Mouse (Mus musculus) MEL (cell line): ENCODE results near the gene 2310033P09Rik. TPM values are rescaled to one million over a fixed set of nuclear protein-coding genes. Genes with fewer than 3 reads are reported as not detected.

ENCODE experiments used
- DNase-seq: peaks from one replicate; pipeline ENCODE4 v3.0.0; 2011; ENCODE audit warnings: low read depth, low spot score
- H3K27ac ChIP-seq: 2 replicates; pipeline ENCODE4 v1.5.1; 2012; ENCODE audit warnings: low read depth, mild to moderate bottlenecking, control low read depth, low read length, moderate library complexity; ENCODE audit not compliant: control insufficient read depth
- H3K27me3 ChIP-seq, 2 experiments: fragments of 150-350 bp in 1 of 2; sonication (generic) in 1 of 2; 2 replicates each; pipeline ENCODE4 v1.6.1; 2012; ENCODE audit warnings: low read length in 2 of 2, mild to moderate bottlenecking in 2 of 2, improper control_type of control experiment in 1 of 2, moderate library complexity in 1 of 2; ENCODE audit not compliant: insufficient read depth in 2 of 2, control insufficient read depth in 1 of 2
- H3K36me3 ChIP-seq, 2 experiments: 2 replicates each; pipeline ENCODE4 v1.6.1; 2012 to 2014; ENCODE audit warnings: low read length in 2 of 2, improper control_type of control experiment in 1 of 2, inconsistent platforms in 1 of 2, mild to moderate bottlenecking in 1 of 2; ENCODE audit not compliant: insufficient read depth in 2 of 2, control insufficient read depth in 1 of 2
- H3K4me1 ChIP-seq, 2 experiments: fragments of 150-350 bp in 1 of 2; sonication (generic) in 1 of 2; 2 replicates each; pipeline ENCODE4 v1.6.1; 2012; ENCODE audit warnings: low read length in 2 of 2, improper control_type of control experiment in 1 of 2, mild to moderate bottlenecking in 1 of 2; ENCODE audit not compliant: insufficient read depth in 2 of 2, control insufficient read depth in 1 of 2
- H3K4me3 ChIP-seq, 2 experiments: fragments of 150-350 bp in 1 of 2; sonication (generic) in 1 of 2; 2 replicates each; pipeline ENCODE4 v1.5.1; 2012; ENCODE audit warnings: low read depth in 2 of 2, low read length in 2 of 2, mild to moderate bottlenecking in 2 of 2, moderate library complexity in 2 of 2, control low read depth in 1 of 2, improper control_type of control experiment in 1 of 2; ENCODE audit not compliant: control insufficient read depth in 1 of 2, insufficient read depth in 1 of 2
- H3K79me2 ChIP-seq: 2 replicates; pipeline ENCODE4 v1.6.1; 2012; ENCODE audit warnings: mild to moderate bottlenecking, low read length, moderate library complexity; ENCODE audit not compliant: control insufficient read depth, poor library complexity, insufficient read depth
- H3K9ac ChIP-seq: 2 replicates; pipeline ENCODE4 v1.6.1; 2012; ENCODE audit warnings: low read depth, mild to moderate bottlenecking, control low read depth, low read length, moderate library complexity; ENCODE audit not compliant: control insufficient read depth, poor library complexity, severe bottlenecking
- H3K9me3 ChIP-seq: fragments of 150-350 bp; sonication (generic); replicated peaks from 2 replicates; pipeline ENCODE4 v1.6.1; 2012; ENCODE audit warnings: mild to moderate bottlenecking, low read length, improper control_type of control experiment, moderate library complexity; ENCODE audit not compliant: insufficient read depth
- BHLHE40 ChIP-seq: IDR thresholded peaks from 2 replicates; pipeline ENCODE4 v1.6.1; 2012; ENCODE audit warnings: low read depth, mild to moderate bottlenecking, inconsistent platforms, low read length, improper control_type of control experiment, borderline replicate concordance
- CHD2 ChIP-seq: IDR thresholded peaks from 2 replicates; pipeline ENCODE4 v1.6.1; 2011; ENCODE audit warnings: low read length, improper control_type of control experiment
- E2F4 ChIP-seq: IDR thresholded peaks from 2 replicates; pipeline ENCODE4 v1.6.1; 2011; ENCODE audit warnings: low read depth, low read length, improper control_type of control experiment, borderline replicate concordance
- ELF1 ChIP-seq: IDR thresholded peaks from 2 replicates; pipeline ENCODE4 v1.6.1; 2014; ENCODE audit warnings: low read depth, mild to moderate bottlenecking, inconsistent platforms, low read length, improper control_type of control experiment, moderate library complexity
- ETS1 ChIP-seq: IDR thresholded peaks from 2 replicates; pipeline ENCODE4 v1.6.1; 2012; ENCODE audit warnings: low read depth, mild to moderate bottlenecking, inconsistent platforms, low read length, improper control_type of control experiment, moderate library complexity
- GABPA ChIP-seq: IDR thresholded peaks from 2 replicates; pipeline ENCODE4 v1.6.1; 2012; ENCODE audit warnings: low read depth, mild to moderate bottlenecking, inconsistent platforms, low read length, improper control_type of control experiment, moderate library complexity
- HCFC1 ChIP-seq: IDR thresholded peaks from 2 replicates; pipeline ENCODE4 v1.6.1; 2012; ENCODE audit warnings: low read depth, mild to moderate bottlenecking, inconsistent platforms, low read length, improper control_type of control experiment, moderate library complexity
- KAT2A ChIP-seq: conservative IDR thresholded peaks from 2 replicates; pipeline ENCODE4 v1.6.1; 2012; ENCODE audit warnings: low read depth, low read length, improper control_type of control experiment, inconsistent platforms
- MAX ChIP-seq: IDR thresholded peaks from 2 replicates; pipeline ENCODE4 v1.6.1; 2011; ENCODE audit warnings: low read length, improper control_type of control experiment
- MAZ ChIP-seq: IDR thresholded peaks from 2 replicates; pipeline ENCODE4 v1.6.1; 2012; ENCODE audit warnings: low read depth, mild to moderate bottlenecking, inconsistent platforms, low read length, improper control_type of control experiment
- MXI1 ChIP-seq: IDR thresholded peaks from 2 replicates; pipeline ENCODE4 v1.6.1; 2011; ENCODE audit warnings: mild to moderate bottlenecking, low read depth, low read length, improper control_type of control experiment
- MYB ChIP-seq: IDR thresholded peaks from 2 replicates; pipeline ENCODE4 v1.6.1; 2011; ENCODE audit warnings: mild to moderate bottlenecking, low read depth, low read length, improper control_type of control experiment
- MYC ChIP-seq: IDR thresholded peaks from 2 replicates; pipeline ENCODE4 v1.6.1; 2011; ENCODE audit warnings: low read depth, mild to moderate bottlenecking, low read length, improper control_type of control experiment, moderate library complexity
- NELFE ChIP-seq: IDR thresholded peaks from 2 replicates; pipeline ENCODE4 v1.6.1; 2011; ENCODE audit warnings: low read depth, low read length, improper control_type of control experiment
- NRF1 ChIP-seq: IDR thresholded peaks from 2 replicates; pipeline ENCODE4 v1.6.1; 2014; ENCODE audit warnings: low read depth, mild to moderate bottlenecking, inconsistent platforms, low read length, improper control_type of control experiment, moderate library complexity; ENCODE audit not compliant: poor library complexity, insufficient read depth, severe bottlenecking
- POLR2A ChIP-seq, 2 experiments: IDR thresholded peaks; 2 replicates each; pipeline ENCODE4 v1.6.1; 2011 to 2012; ENCODE audit warnings: low read length in 2 of 2, mild to moderate bottlenecking in 2 of 2, control low read depth in 1 of 2, improper control_type of control experiment in 1 of 2, low read depth in 1 of 2, moderate library complexity in 1 of 2; ENCODE audit not compliant: control insufficient read depth in 1 of 2, insufficient read depth in 1 of 2, poor library complexity in 1 of 2
- POLR2AphosphoS2 ChIP-seq: IDR thresholded peaks from 2 replicates; pipeline ENCODE4 v1.6.1; 2011; ENCODE audit warnings: low read length, improper control_type of control experiment
- POLR2AphosphoS5 ChIP-seq: IDR thresholded peaks from 2 replicates; pipeline ENCODE4 v1.6.1; 2012; ENCODE audit warnings: low read depth, borderline replicate concordance, mild to moderate bottlenecking, inconsistent platforms, low read length, moderate library complexity, mixed read lengths
- RCOR1 ChIP-seq: IDR thresholded peaks from 2 replicates; pipeline ENCODE4 v1.6.1; 2012; ENCODE audit warnings: low read depth, mild to moderate bottlenecking, inconsistent platforms, low read length, improper control_type of control experiment
- SIN3A ChIP-seq: IDR thresholded peaks from 2 replicates; pipeline ENCODE4 v1.6.1; 2012; ENCODE audit warnings: low read length, improper control_type of control experiment, inconsistent platforms
- SMC3 ChIP-seq: IDR thresholded peaks from 2 replicates; pipeline ENCODE4 v1.6.1; 2011; ENCODE audit warnings: low read depth, low read length, improper control_type of control experiment
- TAL1 ChIP-seq: IDR thresholded peaks from 2 replicates; pipeline ENCODE4 v1.6.1; 2012; ENCODE audit warnings: mild to moderate bottlenecking, inconsistent platforms, low read length, moderate library complexity, mixed read lengths
- TBP ChIP-seq: IDR thresholded peaks from 2 replicates; pipeline ENCODE4 v1.8.0; 2011; ENCODE audit warnings: low read depth, low read length, improper control_type of control experiment
- UBTF ChIP-seq: IDR thresholded peaks from 2 replicates; pipeline ENCODE4 v1.6.1; 2012; ENCODE audit warnings: low read depth, mild to moderate bottlenecking, inconsistent platforms, low read length, improper control_type of control experiment, moderate library complexity, borderline replicate concordance; ENCODE audit not compliant: insufficient read depth
- USF1 ChIP-seq: IDR thresholded peaks from 2 replicates; pipeline ENCODE4 v1.6.1; 2014; ENCODE audit warnings: low read depth, mild to moderate bottlenecking, inconsistent platforms, low read length, improper control_type of control experiment, moderate library complexity
- USF2 ChIP-seq, 2 experiments: IDR thresholded peaks; 2 replicates each; pipeline ENCODE4 v1.6.1; 2011 to 2012; ENCODE audit warnings: improper control_type of control experiment in 2 of 2, low read length in 2 of 2, borderline replicate concordance in 1 of 2, inconsistent platforms in 1 of 2, low read depth in 1 of 2, mild to moderate bottlenecking in 1 of 2; ENCODE audit not compliant: insufficient read depth in 1 of 2
- ZC3H11A ChIP-seq: IDR thresholded peaks from 2 replicates; pipeline ENCODE4 v1.6.1; 2012; ENCODE audit warnings: low read depth, mild to moderate bottlenecking, inconsistent platforms, low read length, improper control_type of control experiment
- ZKSCAN1 ChIP-seq: IDR thresholded peaks from 2 replicates; pipeline ENCODE4 v1.6.1; 2012; ENCODE audit warnings: low read depth, mild to moderate bottlenecking, inconsistent platforms, low read length, improper control_type of control experiment, moderate library complexity
- ZMIZ1 ChIP-seq: IDR thresholded peaks from 2 replicates; pipeline ENCODE4 v1.6.1; 2012; ENCODE audit warnings: low read depth, mild to moderate bottlenecking, inconsistent platforms, low read length, improper control_type of control experiment, moderate library complexity
- polyA plus RNA-seq, 2 experiments: library from polyadenylated mRNA; stranded (reverse) in 1 of 2; unstranded in 1 of 2; fragments of >175 nt in 1 of 2; fragments of >200 nt in 1 of 2; gene quantifications; 2 replicates each; pipeline versions ENCODE4 v1.2.1 to v1.2.4; 2012; ENCODE audit warnings: low replicate concordance in 2 of 2, low read depth in 1 of 2; ENCODE audit not compliant: insufficient read length in 2 of 2, insufficient read depth in 1 of 2, missing spikeins in 1 of 2
- total RNA-seq: library from RNA; depleted of rRNA; stranded (reverse); fragments of 300-350 nt; gene quantifications from 2 replicates; pipeline ENCODE4 v1.2.3, GENCODE M21; 2012; rRNA removed

Gene 2310033P09Rik
- total RNA-seq (29.7 and 35.5 TPM in 2 replicates), polyA plus RNA-seq (10 to 100 TPM in 1 of 2 experiments, not detected in 1; 59.8 TPM)

- H3K4me3 ChIP-seq = peak within 1 kb of the TSS; percentile 61 to 85
- H3K9me3 ChIP-seq = no peaks in the 10 kb centered on the region
- peak within 1 kb of the TSS; percentile 79 for H3K27ac ChIP-seq
- no peaks in the 10 kb centered on the region for H3K27me3 ChIP-seq
- H3K36me3 ChIP-seq = peaks cover 15 to 22% of the 10 kb centered on the region in 2 experiments
- H3K4me1 ChIP-seq = peaks cover 2 to 15% of the 10 kb centered on the region in 2 experiments; a peak in 3 of 4 replicates
- DNase-seq = peak; percentile 98
- peaks cover 17% of the 10 kb centered on the region for H3K79me2 ChIP-seq
- TF ChIP-seq NELFE (peak; percentile 97), MYC (peak; percentile 92), ZKSCAN1 (0 out of 2 replicates have a peak, but pooled peaks have one; percentile 1), MYB (no peak), TBP (0 out of 2 replicates have a peak, but pooled peaks have one; percentile 60), MAZ (no peak; the same call in 1 of the 2 replicates), USF2 (IDR thresholded peaks at IDR 0.05; ENCODE audit: borderline replicate concordance in 1 of 2, insufficient read depth in 1 of 2, low read depth in 1 of 2, low read length in 2 of 2) (no peak), POLR2AphosphoS5 (peak; percentile 86; the same call in 1 of the 2 replicates), HCFC1 (peak; percentile 89), ETS1 (no peak; the same call in 1 of the 2 replicates), GABPA (no peak), TAL1 (no peak), ZC3H11A (no peak), CHD2 (no peak), MAX (peak; percentile 95), ELF1 (0 out of 2 replicates have a peak, but pooled peaks have one; percentile 61), MXI1 (peak; percentile 87), USF1 (peak; percentile 51), E2F4 (peak; percentile 76; the same call in 1 of the 2 replicates), SIN3A (peak; percentile 92), NRF1 (peak; percentile 94), ZMIZ1 (0 out of 2 replicates have a peak, but pooled peaks have one; percentile 22), RCOR1 (peak; percentile 71; the same call in 1 of the 2 replicates), SMC3 (no peak), KAT2A (no peak; the same call in 1 of the 2 replicates), POLR2AphosphoS2 (peak; percentile 92), UBTF (0 out of 2 replicates have a peak, but pooled peaks have one; percentile 56), POLR2A (IDR thresholded peaks at IDR 0.05; ENCODE audit: control insufficient read depth in 1 of 2, insufficient read depth in 1 of 2, low read depth in 1 of 2, low read length in 2 of 2, poor library complexity in 1 of 2) (peak; percentile 90 to 96), BHLHE40 (no peak)
- peak within 1 kb of the TSS; percentile 82 for H3K9ac ChIP-seq
Measured at GRCm38 (mm10) chr11:59208153-59208831, at the start of gene 2310033P09Rik. 2310033P09Rik (plus strand) TSS chr11:59208321.
